Mouse (Mus musculus) MN1 (cell line): ENCODE data around the gene Prkd1.
"Not testable (repeated sequence)": the region's sequence is repeated elsewhere in the genome, so short reads cannot be mapped to it uniquely, and the experiment has no call there.

Experiments used
- DNase-seq: peaks from one replicate; pipeline ENCODE4 v3.0.0-alpha.2; 2016; ENCODE audit warnings: low spot score

Prkd1 gene

GRCm38 (mm10) chr12:50648671-50649541 lies at the start of gene Prkd1:
TSS of gene Prkd1 (minus strand) at chr12:50649098.
- DNase-seq, result no peak

GRCm38 (mm10) chr12:50697492-50697891 lies 48.6 kb upstream of the Prkd1 start:
- no peak for DNase-seq

GRCm38 (mm10) chr12:50648176-50648670 lies 675 bp downstream of the Prkd1 start:
- no peak for DNase-seq

- no peak for DNase-seq
Observed at GRCm38 (mm10) chr12:50646857-50647256, 2.0 kb downstream of the Prkd1 start.

- DNase-seq, result no peak
Observed at GRCm38 (mm10) chr12:50642671-50643070, 6.2 kb downstream of the Prkd1 start.

- DNase-seq, result no peak
Observed at GRCm38 (mm10) chr12:50640171-50640570, 8.7 kb downstream of the Prkd1 start.

GRCm38 (mm10) chr12:50634436-50634835 lies 14.5 kb downstream of the Prkd1 start:
- no peak for DNase-seq

- DNase-seq, result not testable (repeated sequence)
Observed at GRCm38 (mm10) chr12:50626100-50626499, 22.8 kb downstream of the Prkd1 start.

- no peak for DNase-seq
Observed at GRCm38 (mm10) chr12:50624175-50624574, 24.7 kb downstream of the Prkd1 start.

GRCm38 (mm10) chr12:50615852-50616251 lies 33.0 kb downstream of the Prkd1 start:
- no peak for DNase-seq

- no peak for DNase-seq
Observed at GRCm38 (mm10) chr12:50614341-50614740, 34.6 kb downstream of the Prkd1 start.

- no peak for DNase-seq
Observed at GRCm38 (mm10) chr12:50606703-50607500, 42.0 kb downstream of the Prkd1 start.

- no peak for DNase-seq
Observed at GRCm38 (mm10) chr12:50599370-50599769, 49.5 kb downstream of the Prkd1 start.

GRCm38 (mm10) chr12:50598053-50598988 lies 50.6 kb downstream of the Prkd1 start:
- DNase-seq, result no peak

- DNase-seq, result no peak
Observed at GRCm38 (mm10) chr12:50597467-50597866, 51.4 kb downstream of the Prkd1 start.

- DNase-seq, result no peak
Observed at GRCm38 (mm10) chr12:50595777-50596176, 53.1 kb downstream of the Prkd1 start.

GRCm38 (mm10) chr12:50594506-50594905 lies 54.4 kb downstream of the Prkd1 start:
- DNase-seq, result no peak

GRCm38 (mm10) chr12:50593481-50593880 lies 55.4 kb downstream of the Prkd1 start:
- DNase-seq, result no peak

GRCm38 (mm10) chr12:50588137-50588761 lies 60.6 kb downstream of the Prkd1 start:
- no peak for DNase-seq

GRCm38 (mm10) chr12:50565198-50565597 lies 83.7 kb downstream of the Prkd1 start:
- DNase-seq, result no peak

GRCm38 (mm10) chr12:50560536-50560935 lies 88.4 kb downstream of the Prkd1 start:
- DNase-seq, result no peak
